Mouse (Mus musculus) urinary bladder, postnatal 14 days (tissue): ENCODE data around the gene Unc13a.
A peak's percentile ranks its signal among the peaks of the same experiment; 100 is the strongest.

Experiments used
- DNase-seq: peaks from one replicate; pipeline ENCODE4 v3.0.0; 2021; ENCODE audit warnings: low spot score

Gene Unc13a

DNA sequence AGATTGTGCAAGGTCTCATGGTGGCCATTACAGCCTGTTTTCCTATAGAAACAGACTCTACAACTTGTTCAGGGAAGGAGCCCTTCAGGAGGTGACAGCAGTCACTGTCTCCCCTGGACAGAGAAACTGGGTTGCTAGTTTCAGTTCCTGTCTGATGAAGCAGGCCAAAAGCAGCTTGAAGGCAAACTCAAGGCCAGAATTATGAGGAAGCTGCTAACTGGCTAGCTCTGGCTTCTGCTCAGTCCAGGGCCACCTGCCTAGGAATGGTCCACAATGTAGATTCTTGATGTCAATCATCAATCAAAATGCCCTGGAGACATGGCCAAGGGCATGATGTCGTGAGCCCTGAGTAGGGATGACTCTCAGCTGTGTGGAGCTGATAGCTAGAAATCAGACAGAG, 46.5 kb downstream of the Unc13a start:
- no peak for DNase-seq

DNA sequence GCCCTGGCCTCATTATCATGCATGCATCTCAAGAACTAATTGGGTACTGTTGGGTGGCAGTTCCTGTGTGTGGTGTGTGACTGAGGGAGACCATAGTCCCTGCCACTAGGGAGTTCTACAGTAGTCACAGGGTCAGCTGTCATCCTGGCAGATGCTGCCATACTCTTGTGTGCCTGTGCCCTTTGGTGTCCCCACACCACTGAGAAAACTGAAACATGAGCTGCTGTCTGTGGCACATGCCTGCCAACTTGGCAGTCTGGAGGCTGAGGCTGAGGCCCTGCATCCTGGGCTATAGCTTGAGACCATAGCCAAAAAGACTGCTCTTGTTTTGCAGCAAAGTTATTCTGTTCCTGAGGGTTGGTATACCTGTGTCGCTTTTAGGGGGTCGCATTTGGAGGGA, 51.8 kb downstream of the Unc13a start:
- DNase-seq: no peak

DNA sequence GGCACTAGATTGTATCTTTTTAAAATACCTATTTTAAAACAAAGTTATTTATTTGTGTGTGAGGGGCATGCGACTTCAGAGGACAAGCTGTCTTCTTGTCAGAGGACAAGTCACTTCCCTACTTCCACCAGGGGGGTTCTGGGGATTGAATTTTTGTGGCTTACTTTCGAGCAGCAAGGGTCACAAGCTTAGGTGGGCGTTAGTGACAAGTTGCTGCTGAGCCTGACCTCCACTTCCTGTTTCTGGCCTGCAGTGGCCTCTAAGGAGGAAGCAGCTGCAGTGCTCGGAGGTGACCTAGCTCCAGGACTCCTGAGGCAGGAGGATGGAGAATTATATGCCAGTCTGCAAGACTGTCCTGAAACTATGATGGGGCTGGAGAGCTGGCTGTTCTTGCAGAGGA, 58.1 kb downstream of the Unc13a start:
- no peak for DNase-seq

DNA sequence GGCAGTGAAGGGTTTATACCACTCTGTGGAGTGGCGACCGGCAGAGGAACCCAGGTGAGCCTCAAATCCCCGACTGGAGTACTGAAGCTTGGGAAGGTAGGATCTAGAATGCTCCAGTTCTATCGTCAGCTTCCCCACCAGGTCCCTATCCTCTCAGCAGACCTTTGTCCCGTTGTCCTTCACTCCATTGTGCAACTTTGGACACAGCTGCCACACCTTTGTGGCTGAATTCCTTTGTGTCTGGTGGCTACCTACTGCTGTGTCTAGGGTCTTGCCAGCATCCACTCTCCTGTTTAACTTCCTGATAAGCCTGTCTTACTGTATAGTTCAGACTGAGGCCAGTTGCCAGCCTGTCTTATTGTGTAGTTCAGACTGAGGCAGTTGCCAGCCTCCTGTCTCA, 59.4 kb downstream of the Unc13a start:
- no peak for DNase-seq

DNA sequence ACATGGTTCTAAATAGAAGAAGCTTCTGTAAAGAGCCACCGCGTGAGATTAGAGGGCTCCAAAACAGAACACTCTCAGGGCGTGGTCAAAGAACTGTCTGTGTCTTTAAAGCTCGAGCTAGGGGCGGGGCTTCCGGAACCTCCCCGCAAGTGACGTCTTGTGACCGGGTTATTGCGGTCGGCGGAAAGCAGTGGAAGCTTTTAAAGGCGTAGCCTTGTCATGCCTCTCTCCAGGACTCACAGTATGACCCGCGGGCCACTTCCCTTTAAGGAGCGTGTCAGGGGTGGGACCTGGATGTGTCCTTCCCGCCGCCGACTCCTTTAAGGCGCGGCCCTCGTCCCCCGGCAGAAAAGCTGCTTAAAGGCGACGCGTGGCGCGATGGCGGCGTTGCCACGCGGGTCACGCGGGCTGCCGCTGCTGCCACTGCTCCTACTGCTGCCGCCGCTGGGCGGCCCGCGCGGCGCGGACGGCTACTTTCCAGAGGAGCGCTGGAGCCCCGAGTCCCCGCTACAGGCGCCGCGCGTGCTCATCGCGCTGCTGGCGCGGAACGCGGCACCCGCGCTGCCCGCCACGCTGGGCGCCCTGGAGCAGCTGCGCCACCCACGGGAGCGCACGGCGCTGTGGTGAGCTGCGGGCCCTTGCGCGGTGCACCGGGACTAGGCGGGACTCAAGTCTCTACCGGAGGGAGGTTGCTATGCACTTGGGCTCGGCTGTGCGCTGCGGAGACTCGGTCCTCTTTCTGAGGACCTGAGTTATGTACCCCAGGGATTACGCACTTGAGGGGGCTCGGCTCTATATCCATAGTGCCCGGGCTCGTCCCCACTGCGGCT, 60.5 kb downstream of the Unc13a start, which contains the start of gene Colgalt1:
Gene Colgalt1 (plus strand): TSS at position 177 of the 830 bp plus-strand sequence.
- DNase-seq: peak; percentile 98

DNA sequence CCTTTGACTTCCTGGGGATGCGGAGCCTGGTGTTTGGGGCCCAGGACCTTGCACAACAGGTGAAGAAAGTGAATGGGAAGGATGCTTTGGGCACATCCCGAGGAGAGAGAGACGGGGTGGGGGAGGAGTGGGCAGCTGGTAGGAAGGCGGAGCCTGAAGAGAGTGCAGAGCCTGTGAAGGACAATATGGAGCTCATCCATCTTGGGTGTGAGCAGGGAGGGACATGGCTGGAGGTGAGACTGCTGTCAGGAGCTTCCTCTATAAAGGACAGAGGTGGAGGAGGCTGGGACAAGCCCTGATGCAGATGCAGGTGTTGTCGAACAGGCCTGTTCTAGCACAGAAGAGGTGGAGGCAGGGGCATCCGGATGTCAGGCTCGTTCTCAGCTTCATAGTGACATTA, 67.5 kb downstream of the Unc13a start:
- DNase-seq: no peak

DNA sequence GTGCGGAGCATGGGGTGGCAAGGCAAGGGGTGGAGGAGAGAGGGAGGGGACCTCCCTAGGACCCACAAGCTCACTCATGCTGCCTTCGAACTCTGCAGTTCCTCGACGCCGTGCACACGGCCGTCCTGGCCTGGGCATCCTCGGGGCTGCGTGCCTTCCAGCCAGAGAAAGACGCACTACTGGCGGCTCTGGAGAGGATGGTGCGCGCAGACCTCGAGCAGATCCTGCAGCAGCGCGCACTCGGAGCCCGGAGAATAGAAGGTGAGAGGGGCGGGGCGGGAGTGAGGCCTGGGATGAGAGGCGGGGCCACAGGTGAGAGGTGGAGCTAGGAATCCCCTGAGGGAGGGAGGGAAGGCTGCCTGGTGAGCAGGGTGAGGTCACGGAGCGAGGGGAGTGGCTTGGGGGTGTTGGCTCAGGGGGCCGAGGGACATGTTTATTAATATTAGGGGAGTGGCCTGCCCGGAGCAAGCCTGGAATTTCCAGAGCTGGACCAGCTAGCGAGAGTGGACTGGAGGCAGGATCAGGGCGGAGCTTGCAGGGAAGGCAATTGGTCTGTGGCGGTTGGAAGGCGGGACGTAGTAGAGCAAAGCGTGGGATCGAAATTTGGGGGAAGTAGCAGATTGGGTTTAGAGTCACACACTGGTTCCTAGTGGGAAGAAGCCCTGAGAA, 68.8 kb downstream of the Unc13a start:
- DNase-seq: peak; percentile 88

DNA sequence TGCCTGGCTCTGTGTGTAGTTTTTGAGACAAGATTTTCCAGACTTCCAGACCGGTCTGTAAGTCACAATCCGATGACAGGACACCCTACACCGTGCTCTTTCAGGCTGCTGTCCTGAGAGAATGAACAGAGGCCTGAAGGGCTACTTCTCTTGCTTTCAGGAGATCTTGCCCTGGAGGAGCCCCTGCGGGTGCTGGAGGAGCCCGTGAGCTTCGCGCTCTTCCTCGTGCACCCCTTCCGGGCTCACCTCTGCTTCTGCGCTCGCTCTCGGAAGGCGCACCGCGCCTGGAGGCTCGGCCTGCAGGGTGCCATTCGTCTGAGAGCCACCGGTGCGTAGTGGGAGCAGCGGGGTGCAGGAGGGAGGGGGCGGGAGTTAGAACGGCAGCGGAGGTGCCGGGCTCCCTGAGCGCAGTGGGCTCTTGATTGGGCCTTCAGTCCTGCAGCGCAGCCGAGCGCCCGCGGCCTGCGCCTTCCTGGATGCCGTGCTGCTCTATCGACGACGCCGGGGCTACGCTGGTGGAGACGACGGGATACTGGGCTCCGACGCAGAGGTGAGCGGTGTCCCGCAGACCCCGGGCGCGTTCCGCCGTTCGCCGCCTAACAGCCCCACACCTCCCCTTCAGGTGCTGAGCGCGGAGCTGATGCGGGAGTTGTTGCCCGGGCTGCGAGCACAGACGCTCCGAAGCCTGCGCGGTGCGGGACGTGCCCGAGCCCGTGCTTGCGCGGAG, 69.5 kb downstream of the Unc13a start:
- DNase-seq: no peak

DNA sequence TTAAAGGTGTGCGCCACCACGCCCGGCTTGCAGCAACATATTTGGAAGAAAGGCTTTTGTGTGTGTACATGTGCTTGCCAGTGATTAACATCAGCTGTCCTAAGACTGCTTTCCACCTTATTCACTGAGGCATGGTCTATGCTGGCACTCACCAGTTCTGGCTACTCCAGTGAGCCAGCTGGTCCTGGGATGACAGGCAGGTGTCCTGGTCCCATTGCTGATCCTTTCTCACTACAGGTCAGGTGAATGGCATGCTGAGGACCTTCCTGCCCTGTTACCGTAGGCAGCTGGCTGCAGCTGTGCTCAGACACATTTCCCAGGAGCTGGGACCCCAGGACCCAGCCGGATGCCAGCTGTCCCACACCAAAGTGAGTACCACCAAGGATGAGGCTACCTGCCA, 72.7 kb downstream of the Unc13a start:
- DNase-seq: no peak

DNA sequence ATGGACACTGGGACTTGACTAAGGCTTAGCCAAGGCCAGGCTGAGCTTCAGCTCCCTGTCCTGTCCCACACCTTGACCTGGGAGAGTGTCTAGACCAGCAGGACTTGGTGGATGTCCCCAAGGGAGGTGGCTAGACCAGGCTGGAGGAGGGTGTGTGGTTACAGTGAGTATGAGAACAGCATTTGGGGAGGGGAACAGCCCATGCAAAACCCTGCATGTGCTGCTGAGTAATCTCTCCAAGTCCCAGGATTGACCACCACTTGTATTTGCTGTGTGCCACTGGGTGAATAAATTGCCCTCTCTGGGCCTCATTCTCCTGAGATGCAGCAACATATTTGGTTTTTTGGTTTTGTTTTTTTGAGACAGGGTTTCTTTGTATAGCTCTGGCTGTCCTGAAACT, 73.2 kb downstream of the Unc13a start:
- DNase-seq: no peak

DNA sequence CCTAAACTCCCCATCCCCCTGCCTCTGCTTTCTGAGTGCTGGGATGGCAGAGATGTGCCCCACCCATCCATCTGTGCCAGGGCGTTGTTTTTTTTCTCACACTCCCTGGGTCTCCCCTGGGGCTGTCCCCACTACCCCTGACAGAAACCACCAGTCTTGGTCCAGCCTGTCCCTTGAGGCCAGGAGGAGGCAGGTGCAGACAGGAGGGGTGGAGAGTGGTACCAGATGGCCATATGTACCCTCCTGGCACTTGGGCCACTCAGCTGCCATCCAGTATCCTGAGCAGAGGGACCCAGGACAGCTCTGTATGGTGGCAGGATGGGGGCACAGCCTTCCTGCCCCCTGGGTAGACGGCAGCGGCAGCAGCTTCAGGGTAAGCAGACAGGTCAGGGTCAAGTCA, 74.1 kb downstream of the Unc13a start, which contains the start of gene Fam129c:
Gene Fam129c (plus strand): TSS at position 198 of the 400 bp plus-strand sequence.
- DNase-seq: no peak

DNA sequence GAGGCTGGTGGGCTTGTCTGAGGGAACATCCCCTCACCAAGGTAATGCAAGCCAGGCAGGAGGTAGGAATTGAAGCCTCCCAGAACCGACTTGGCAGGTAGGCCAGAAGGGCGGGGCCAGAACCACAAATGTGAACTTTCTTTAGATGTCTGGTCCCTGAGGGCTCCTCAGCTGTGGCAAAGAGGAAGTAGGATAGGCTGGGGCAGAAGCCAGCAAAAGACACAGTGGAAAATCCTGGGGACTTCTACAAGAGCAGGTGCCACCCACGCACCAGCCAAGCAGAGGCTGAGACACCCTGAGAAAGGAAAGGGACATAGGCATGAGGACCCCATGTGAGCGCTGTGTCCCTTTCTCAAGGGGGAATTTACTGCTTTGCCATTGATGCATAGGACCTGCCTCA, 74.8 kb downstream of the Unc13a start:
- no peak for DNase-seq

DNA sequence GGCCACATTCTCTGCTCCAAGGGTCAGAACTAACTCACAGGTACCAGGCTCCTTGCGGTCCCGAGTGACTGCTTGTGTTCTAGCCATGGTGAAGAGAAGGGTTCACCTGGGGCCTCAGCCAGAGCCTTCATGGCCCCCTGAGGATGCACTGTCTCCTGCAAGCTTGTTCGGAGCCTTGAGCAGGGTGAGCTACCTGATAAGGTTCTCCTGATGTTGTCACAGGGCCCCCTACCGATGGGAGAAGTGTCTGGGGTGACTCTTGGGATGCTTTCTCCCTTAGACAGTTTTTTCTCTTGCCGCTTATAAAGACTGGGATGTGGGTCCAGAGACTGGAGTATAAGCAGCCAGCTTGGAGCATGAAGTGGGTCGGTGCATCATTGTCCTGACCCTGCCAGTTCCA, 75.2 kb downstream of the Unc13a start:
- no peak for DNase-seq

DNA sequence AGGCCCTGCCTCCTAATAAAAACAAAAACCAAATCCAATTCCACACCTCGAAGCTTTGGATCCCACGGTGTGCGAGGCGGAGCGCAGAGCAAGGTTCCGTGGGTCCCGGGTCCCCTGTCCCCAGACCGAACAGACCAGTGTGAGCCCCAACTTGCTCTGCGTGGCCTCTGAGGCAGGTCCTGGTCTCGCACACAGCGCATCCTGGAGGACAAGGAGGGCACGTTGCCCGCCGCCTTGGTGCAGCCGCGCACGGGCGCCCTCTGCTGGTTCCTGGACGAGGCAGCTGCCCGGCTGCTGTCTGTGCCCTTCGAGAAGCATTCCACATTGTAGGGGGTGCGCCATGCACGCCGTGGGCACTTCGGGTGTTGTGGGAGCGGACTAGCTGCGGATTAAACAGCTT, 75.7 kb downstream of the Unc13a start:
- DNase-seq: peak; percentile 89

DNA sequence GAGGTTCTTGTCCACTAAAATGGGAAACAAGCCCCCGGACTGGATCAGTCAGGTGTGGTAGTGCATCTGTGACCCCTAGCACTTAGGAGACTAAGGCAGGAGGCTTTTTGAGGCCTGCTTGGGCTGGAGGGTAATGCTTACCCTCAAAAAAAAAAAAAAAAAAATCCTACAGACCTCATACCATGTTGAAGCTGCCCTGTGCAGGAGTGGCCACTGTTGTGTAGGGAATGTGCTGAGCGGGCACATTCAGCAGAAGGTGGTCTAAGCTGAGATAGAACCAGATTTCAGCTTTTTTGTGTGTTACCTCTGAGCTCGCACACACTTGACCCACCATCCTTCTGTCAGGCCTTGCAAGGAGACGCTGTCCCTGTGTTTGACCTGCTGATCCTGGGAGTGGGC, 77.2 kb downstream of the Unc13a start:
- DNase-seq: no peak

DNA sequence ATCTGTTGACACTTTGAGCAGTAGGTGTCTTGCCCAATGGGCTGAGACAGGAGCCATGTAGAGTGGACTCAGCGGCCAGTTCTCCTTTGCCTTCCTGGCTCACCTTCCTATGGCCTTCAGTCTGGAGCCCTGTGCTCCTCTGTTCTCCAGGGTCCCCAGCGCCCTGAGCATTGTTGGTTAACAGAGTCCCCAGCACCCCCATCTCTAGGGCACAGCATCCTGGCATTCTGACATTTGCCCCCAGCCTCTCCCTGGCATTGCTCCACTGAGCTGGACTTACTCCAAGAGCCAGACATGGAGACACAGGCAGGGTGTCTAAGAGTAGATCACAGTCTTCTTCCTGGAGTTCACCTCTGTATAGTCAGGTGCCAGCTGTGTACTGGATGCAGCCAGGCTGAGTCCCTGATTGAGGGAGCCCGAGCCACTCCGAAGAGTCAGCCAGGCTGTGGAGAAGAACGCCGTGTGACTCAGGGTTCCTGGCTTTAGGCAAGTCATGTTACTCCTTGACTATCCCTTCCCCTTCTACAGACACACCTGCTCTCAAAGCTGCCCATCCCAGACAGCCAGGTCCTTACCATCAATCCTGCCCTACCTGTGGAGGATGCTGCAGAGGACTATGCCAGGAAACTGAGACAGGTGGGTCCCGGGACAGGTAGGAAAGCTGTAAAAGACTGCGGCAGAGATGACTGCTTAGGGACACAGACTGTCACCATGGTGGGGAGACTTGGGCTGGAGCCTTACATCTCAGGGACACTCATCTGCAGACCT, 77.8 kb downstream of the Unc13a start:
- no peak for DNase-seq

DNA sequence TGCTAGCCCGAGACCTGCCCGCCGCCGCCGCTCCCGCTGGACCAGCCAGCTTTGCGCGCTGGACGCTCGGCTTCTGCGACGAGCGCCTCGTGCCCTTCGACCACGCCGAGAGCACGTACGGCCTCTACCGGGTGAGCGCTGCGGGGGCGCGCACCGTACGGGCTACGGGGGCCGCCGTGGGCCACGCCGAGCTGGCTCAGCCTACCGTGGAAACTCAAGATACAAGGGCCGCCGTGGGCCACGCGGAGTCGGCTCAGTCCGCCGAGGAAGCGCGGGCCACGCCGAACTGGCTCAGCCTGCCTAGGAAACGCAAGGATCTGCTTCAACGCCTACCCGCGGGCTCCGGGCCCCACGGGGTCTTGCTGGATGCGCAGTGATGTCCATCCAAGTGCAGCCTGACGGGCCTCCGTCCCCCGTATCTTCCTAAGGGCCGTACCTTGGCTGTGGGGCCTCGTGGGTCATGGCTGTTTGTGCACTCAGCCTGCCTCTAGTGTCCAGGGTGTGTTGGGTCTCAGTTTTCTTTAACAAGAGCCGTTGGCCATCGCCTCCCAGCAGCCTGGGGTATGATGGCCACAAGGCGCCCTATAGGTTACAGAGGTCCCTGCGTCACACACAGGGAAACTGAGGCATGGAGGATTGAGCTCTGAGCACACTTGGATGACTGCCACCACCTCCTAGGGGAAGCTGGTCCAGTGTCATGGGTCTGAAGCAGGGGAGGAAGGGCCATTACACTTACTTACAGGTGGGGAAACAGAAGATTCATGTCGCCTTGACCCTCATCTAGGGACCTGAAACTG, 79.0 kb downstream of the Unc13a start:
- peak; percentile 73 for DNase-seq

DNA sequence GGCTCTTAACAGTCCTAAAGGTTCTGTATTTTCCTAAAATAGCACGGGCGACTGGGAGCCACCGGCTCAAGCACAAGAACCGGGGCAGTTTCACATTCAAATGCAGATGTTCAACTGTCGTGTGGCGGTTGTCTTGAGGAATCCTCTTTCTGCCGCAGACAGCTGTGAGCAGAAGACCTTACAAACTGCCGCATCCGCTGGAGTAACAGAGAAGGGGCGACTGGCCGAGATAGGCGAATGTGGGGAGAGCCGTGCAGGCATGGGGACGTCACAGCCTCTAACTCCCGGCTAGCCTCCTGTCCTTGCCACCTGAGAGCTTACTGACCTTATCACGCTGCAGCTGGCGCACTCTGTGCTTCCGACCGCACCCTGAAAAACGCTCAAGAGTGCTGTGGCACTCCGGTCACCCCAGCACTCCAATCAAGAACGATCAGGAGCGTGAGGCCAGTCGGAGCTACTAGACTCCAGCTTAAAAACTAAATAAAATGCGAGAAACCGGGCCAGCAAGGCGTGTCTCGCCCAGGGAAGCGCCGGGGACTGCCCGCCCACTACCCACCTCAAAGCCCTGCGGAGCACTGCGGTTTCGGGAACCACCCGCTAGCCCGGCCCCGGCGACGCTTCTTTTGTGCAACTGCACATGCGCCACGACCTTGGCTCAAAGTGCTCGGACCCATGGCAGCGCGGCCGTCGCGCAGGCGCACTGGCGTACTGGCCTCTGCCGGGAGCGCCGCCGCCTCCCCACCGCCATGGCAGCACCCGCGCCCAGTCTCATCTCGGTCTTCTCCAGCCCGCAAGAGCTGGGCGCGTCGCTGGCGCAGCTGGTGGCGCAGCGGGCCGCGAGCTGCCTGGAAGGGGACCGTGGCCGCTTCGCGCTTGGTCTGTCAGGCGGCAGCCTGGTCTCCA, 79.8 kb downstream of the Unc13a start, which contains the start of gene Pgls:
Gene Pgls (plus strand): TSS at position 706 of the 903 bp plus-strand sequence.
- peak; percentile 96 for DNase-seq

DNA sequence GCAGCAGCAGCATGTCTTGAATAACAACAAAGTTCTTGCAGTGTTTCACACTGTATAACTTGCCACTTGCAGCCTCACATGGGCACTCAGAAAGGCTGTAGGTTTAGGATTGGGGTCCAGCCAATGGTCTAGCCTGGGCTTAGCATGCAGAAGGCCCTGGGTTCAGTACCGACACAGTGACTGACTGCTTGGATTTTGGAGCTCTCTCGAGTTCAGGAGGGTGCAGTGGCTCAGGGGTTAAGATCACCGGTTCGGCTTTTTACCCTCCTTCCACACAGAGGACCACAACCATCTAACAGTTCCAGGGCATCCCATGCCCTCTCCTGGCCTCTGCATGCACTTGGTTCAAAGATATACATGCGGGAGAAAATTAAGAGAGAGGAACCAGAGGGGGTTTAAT, 80.5 kb downstream of the Unc13a start:
- no peak for DNase-seq

DNA sequence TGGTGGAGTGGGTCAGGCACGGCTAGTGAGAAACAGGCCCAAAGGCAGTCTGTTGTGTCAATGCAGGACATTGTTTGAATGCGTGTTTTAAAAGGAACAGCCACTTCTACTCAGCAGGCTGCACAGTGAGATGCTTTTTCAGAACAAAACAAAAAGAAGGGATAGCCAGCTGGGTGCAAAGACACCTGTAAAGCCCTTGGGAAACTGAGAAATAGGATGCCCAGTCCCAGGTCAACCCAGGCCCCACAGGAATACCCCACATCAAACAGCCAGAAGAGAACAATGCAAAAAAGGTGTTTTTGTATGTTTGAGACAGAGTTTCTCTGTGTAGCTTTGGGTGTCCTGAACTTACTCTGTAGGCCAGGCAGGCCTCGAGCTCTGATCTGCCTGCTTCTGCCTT, 82.8 kb downstream of the Unc13a start:
- no peak for DNase-seq
